Mouse (Mus musculus) intestine, postnatal 0 days (tissue): Measurements from ENCODE around the gene Rgs4. TPM values are rescaled to one million over a fixed set of nuclear protein-coding genes. Genes with fewer than 3 reads are reported as not detected.

Experiments
- ATAC-seq: fragments of 200-750 bp; cut with Nextera tagmentation; 2 replicates; pipeline ENCODE4 v1.8.0; 2017; ENCODE audit warnings: mild to moderate bottlenecking, moderate TSS enrichment, moderate library complexity
- H3K27ac ChIP-seq: fragments of 300-500 bp; sonication (generic); 2 replicates; pipeline ENCODE4 v1.5.1; 2014; ENCODE audit warnings: mild to moderate bottlenecking, low read depth, low read length, moderate library complexity
- H3K27me3 ChIP-seq: fragments of 300-500 bp; sonication (generic); replicated peaks from 2 replicates; pipeline ENCODE4 v1.6.1; 2014; ENCODE audit warnings: low read length, mixed read lengths; ENCODE audit not compliant: control insufficient read depth, insufficient read depth
- H3K36me3 ChIP-seq: fragments of 300-500 bp; sonication (generic); 2 replicates; pipeline ENCODE4 v1.6.1; 2014; ENCODE audit warnings: mild to moderate bottlenecking, moderate library complexity; ENCODE audit not compliant: control insufficient read depth, insufficient read depth
- H3K4me1 ChIP-seq: fragments of 300-500 bp; sonication (generic); replicated peaks from 2 replicates; pipeline ENCODE4 v1.6.1; 2014; ENCODE audit warnings: antibody characterized with exemption, low read length, mixed read lengths; ENCODE audit not compliant: control insufficient read depth, insufficient read depth
- H3K4me2 ChIP-seq: fragments of 300-500 bp; sonication (generic); replicated peaks from 2 replicates; pipeline ENCODE4 v1.6.1; 2014; ENCODE audit warnings: low read depth, mild to moderate bottlenecking, moderate library complexity
- H3K4me3 ChIP-seq: fragments of 300-500 bp; sonication (generic); 2 replicates; pipeline ENCODE4 v1.5.1; 2014; ENCODE audit warnings: low read depth, low read length
- H3K9ac ChIP-seq: fragments of 300-500 bp; sonication (generic); 2 replicates; pipeline ENCODE4 v1.6.1; 2014; ENCODE audit warnings: mild to moderate bottlenecking, low read depth, low read length
- H3K9me3 ChIP-seq: fragments of 300-500 bp; sonication (generic); 2 replicates; pipeline ENCODE4 v1.6.1; 2016; ENCODE audit warnings: mixed run types; ENCODE audit not compliant: control insufficient read depth
- CTCF ChIP-seq: sonication (generic); IDR thresholded peaks from 2 replicates; pipeline ENCODE4 v1.5.1; 2016; ENCODE audit warnings: low read depth, mild to moderate bottlenecking, control low read depth, antibody characterized with exemption, moderate library complexity
- WGBS: fragments of 180-500 bp; shearing (Covaris S2); extraction: QIAGEN DNeasy Blood & Tissue Kit; methylation state at CpG from one replicate; pipeline ENCODE4 v1.1.7; 2014; 5-methylcytosine and 5-hydroxymethylcytosine counted together
- polyA plus RNA-seq: library from polyadenylated mRNA; unstranded; fragments of >200 nt; fragmentation: Nextera tagmentation; extraction: Ambion mirVana; gene quantifications from 2 replicates; pipeline ENCODE4 v1.2.1, GENCODE M21; 2015

Rgs4 gene
- polyA plus RNA-seq, 1 experiment from 2014 or later: 13.9 TPM

GRCm38 (mm10) chr1:169697236-169697635 lies 50.2 kb downstream of the Rgs4 start:
- 75% methylated on average over 4 of the region's 4 CpGs for WGBS

GRCm38 (mm10) chr1:169695356-169695755 lies 52.1 kb downstream of the Rgs4 start:
- no peak for TF ChIP-seq CTCF
- Histone ChIP-seq H3K36me3 (no peaks in the 10 kb centered on the region; the same call in 1 of the 2 replicates), H3K27me3 (no peaks in the 10 kb centered on the region), H3K4me3 (no peak overlapping the region), H3K9me3 (no peaks in the 10 kb centered on the region), H3K4me1 (no peaks in the 10 kb centered on the region), H3K9ac (no peak overlapping the region), H3K27ac (no peak overlapping the region), H3K4me2 (no peak overlapping the region)
- no peak for ATAC-seq
- 74% methylated on average over 3 of the region's 3 CpGs for WGBS

More at GRCm38 (mm10) chr1:169697236-169697635, 50.2 kb downstream of the Rgs4 start:
- Histone ChIP-seq H3K4me1 (no peaks in the 10 kb centered on the region), H3K27ac (no peak overlapping the region), H3K27me3 (no peaks in the 10 kb centered on the region), H3K4me2 (no peak overlapping the region), H3K9ac (no peak overlapping the region), H3K36me3 (no peaks in the 10 kb centered on the region; the same call in 1 of the 2 replicates), H3K4me3 (no peak overlapping the region), H3K9me3 (no peaks in the 10 kb centered on the region)
- no peak for TF ChIP-seq CTCF
- no peak for ATAC-seq

GRCm38 (mm10) chr1:169693537-169693936 lies 53.9 kb downstream of the Rgs4 start:
- Histone ChIP-seq H3K36me3 (no peaks in the 10 kb centered on the region; the same call in 1 of the 2 replicates), H3K27me3 (no peaks in the 10 kb centered on the region), H3K27ac (no peak overlapping the region), H3K4me1 (no peaks in the 10 kb centered on the region), H3K9me3 (no peaks in the 10 kb centered on the region), H3K9ac (no peak overlapping the region), H3K4me2 (no peak overlapping the region), H3K4me3 (no peak overlapping the region)
- no peak for TF ChIP-seq CTCF
- no peak for ATAC-seq
- WGBS: 54% methylated on average over 3 of the region's 3 CpGs

GRCm38 (mm10) chr1:169693040-169693439 lies 54.4 kb downstream of the Rgs4 start:
- ATAC-seq: no peak
- Histone ChIP-seq H3K4me3 (no peak overlapping the region), H3K27ac (no peak overlapping the region), H3K36me3 (no peaks in the 10 kb centered on the region; the same call in 1 of the 2 replicates), H3K4me2 (no peak overlapping the region), H3K4me1 (no peaks in the 10 kb centered on the region), H3K9ac (no peak overlapping the region), H3K9me3 (no peaks in the 10 kb centered on the region), H3K27me3 (no peaks in the 10 kb centered on the region)
- WGBS: 88% methylated on average over 2 of the region's 2 CpGs
- no peak for TF ChIP-seq CTCF

Other genes with a start within 250 kb of the Rgs4 start
- 11.0 and 13.0 TPM in 2 replicates for gene Nuf2, start 216.2 kb downstream of the Rgs4 start, polyA plus RNA-seq
- 21.1 and 23.7 TPM in 2 replicates for gene Rgs5, start 92.1 kb downstream of the Rgs4 start, polyA plus RNA-seq
- not detected in 2 replicates for gene Ccdc190, start 181.0 kb upstream of the Rgs4 start, polyA plus RNA-seq
- 18.5 and 22.4 TPM in 2 replicates for gene Hsd17b7, start 221.6 kb upstream of the Rgs4 start, polyA plus RNA-seq